Mouse (Mus musculus): ENCODE measurements at regions not wholly inside any gene's neighbourhood (a gene's known extent, or its start where the extent isn't known, plus 50 kb on each side); places are given as distances from the start of the nearest gene placed in this dataset.

DNA sequence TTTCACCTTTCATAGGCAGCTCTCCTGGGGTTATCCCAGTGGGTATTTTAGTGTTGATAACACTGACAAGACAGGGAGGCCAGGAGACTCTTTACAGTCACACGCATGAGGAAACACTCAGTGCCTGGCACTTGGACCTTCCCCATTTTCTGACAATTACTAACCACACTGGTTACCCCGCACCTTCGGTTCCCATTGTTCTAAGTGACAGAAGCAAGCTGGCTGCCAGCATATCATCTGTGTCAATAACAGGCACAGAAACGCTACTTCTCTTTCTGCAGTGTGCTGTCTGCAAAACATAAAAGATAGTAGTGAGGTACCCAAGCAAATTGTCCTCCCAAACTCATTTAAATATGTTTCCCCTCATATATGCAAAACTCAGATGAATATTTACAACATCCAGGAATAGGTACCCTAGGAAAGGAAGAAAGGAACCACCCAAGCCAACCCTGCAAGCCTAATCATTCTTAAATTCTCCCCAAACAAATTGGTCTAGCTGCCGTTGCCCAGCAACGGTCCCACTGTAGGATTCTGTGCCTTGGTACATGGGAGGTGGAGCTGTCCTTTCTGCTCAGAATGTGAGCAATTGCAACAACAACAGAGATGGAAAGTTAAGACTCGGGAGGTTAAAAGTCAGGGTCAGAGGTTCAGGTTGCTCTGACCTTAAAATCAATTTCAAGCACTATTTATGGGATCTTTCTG, 419.0 kb upstream of the Nrp1 start:
- H3K27me3 ChIP-seq (ENCODE audit: control insufficient read depth, insufficient read depth, low read length, poor library complexity, severe bottlenecking), result no peaks in the 10 kb centered on the region
- no peak for DNase-seq (ENCODE audit: low read depth, low spot score)
- H3K36me3 ChIP-seq (ENCODE audit: control insufficient read depth, insufficient read depth, low read length, poor library complexity, severe bottlenecking), result no peaks in the 10 kb centered on the region

DNA sequence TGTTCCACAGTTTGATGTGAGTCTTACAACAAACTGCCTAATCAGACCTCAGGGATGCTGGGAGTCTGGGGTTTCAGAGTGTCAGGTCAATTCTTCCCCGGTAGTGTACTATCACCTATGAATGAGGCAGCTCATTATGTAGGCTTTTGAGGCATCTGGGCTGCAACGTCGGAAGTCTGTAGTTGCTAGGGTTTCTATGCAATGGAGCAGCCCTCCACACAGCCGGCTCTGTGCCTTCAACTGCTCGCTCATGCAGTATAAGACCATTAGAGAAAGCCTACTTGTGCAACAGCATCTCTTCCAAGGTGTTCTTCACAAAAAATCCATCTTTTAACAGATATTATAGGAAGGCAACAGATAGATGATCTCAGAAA, 418.4 kb upstream of the Nrp1 start:
- Histone ChIP-seq H3K27me3 (ENCODE audit: control insufficient read depth, insufficient read depth, low read length, poor library complexity, severe bottlenecking) (no peaks in the 10 kb centered on the region), H3K36me3 (ENCODE audit: control insufficient read depth, insufficient read depth, low read length, poor library complexity, severe bottlenecking) (no peaks in the 10 kb centered on the region)
- no peak for DNase-seq (ENCODE audit: low read depth, low spot score)

DNA sequence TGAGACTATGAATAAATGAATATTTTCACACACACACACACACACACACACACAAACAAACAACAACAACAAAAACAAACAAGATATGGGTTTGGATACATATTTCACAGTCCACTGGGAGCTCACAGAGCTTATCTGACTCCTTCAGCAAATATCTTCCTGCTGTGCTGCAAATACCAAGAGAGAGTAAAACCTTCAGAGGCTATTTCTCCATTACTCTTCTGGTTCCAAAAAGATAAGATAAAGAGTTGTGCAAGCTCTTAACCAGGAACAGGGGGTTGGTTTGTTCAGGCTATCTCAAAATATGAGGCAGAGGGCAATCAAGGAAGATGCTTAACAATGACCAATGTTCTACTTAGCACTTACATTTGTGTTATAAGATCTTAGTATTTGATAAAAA, 416.1 kb upstream of the Nrp1 start:
- H3K36me3 ChIP-seq (ENCODE audit: control insufficient read depth, insufficient read depth, low read length, poor library complexity, severe bottlenecking), result no peaks in the 10 kb centered on the region
- H3K27me3 ChIP-seq (ENCODE audit: control insufficient read depth, insufficient read depth, low read length, poor library complexity, severe bottlenecking), result no peaks in the 10 kb centered on the region
- no peak for DNase-seq (ENCODE audit: low read depth, low spot score)

DNA sequence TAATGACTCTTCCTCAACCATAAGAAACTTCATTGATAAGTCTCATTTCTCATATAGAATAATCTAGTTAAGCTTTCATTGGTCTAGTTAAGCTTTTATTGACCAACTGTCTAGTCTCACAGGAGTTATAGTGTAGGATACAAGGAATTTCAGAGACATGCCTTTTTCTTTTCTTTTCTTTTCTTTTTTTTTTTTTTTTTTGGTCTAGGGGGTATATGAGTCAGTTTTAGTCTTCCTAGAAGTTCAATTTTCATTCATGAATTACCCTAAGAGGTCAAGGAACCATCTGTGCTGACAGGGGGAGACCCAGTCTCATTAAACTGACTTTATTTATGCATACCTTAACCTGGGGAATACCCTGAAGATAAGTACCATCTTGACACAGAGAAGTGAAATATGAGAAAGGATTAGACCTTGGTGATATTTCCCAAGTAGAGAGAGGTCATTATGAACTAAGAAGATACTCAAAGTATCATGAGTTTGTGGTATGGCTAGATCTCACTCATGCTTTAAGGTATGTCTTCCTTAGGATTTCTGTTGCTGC, 413.4 kb upstream of the Nrp1 start:
- H3K27me3 ChIP-seq (ENCODE audit: control insufficient read depth, insufficient read depth, low read length, poor library complexity, severe bottlenecking), result no peaks in the 10 kb centered on the region
- DNase-seq (ENCODE audit: low read depth, low spot score), result peak; percentile 2
- no peaks in the 10 kb centered on the region for H3K36me3 ChIP-seq (ENCODE audit: control insufficient read depth, insufficient read depth, low read length, poor library complexity, severe bottlenecking)

DNA sequence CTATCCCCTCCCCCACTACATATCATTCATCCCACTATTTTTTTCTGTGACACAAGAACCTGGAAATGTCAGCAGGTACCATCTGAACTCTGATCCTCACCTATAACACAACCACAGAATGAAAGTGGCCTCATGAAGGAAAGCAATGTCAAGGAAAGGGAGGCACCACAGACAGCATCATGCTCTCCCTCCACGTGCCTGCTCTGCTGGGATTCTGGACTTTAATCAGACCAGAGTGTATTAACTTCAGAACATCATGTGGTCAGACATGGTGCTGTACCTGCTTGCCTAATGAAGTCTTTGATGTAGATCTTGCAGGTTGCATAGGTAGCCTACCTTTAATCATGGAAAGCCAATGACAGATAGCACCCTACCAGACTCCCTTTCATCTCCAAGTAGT, 400.8 kb upstream of the Nrp1 start:
- no peak for DNase-seq (ENCODE audit: low read depth, low spot score)
- no peaks in the 10 kb centered on the region for H3K27me3 ChIP-seq (ENCODE audit: control insufficient read depth, insufficient read depth, low read length, poor library complexity, severe bottlenecking)

DNA sequence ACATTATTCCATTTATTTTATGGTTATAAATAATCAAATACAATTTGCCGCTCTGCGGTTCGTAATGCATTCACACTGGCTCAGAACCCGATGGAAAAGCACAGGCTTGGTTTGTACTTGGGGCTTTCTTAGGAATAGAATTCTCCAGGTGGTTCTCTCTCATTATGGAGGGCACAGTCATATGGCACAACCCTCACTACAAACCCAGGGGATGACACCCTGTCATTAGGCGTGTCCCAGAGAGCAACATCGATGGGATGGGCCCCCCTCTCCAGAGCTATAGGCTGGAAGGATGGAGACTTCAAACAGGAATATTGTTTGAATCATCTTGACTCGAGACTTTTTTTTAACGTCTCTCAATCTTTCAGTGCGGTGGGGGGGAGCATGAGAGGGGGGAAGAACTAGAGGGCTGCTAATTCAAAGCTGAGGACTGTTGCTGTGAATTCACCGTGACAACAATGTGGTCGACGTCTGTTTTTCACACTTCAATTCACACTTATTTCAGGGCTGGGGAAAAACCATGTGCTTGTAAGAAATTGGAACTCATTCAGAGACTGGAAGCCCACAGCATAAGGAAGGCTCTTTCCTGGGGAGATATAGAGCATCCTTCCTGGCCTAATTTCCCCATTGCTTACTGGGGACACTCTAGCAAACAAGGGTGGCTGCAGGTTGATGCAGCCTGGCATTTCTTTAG, 399.9 kb upstream of the Nrp1 start:
- DNase-seq (ENCODE audit: low read depth, low spot score), result no peak
- Histone ChIP-seq H3K27me3 (ENCODE audit: control insufficient read depth, insufficient read depth, low read length, poor library complexity, severe bottlenecking) (no peaks in the 10 kb centered on the region), H3K36me3 (ENCODE audit: control insufficient read depth, insufficient read depth, low read length, poor library complexity, severe bottlenecking) (no peaks in the 10 kb centered on the region)

More for the DNA sequence above, 400.8 kb upstream of the Nrp1 start:
- no peaks in the 10 kb centered on the region for H3K36me3 ChIP-seq (ENCODE audit: control insufficient read depth, insufficient read depth, low read length, poor library complexity, severe bottlenecking)

DNA sequence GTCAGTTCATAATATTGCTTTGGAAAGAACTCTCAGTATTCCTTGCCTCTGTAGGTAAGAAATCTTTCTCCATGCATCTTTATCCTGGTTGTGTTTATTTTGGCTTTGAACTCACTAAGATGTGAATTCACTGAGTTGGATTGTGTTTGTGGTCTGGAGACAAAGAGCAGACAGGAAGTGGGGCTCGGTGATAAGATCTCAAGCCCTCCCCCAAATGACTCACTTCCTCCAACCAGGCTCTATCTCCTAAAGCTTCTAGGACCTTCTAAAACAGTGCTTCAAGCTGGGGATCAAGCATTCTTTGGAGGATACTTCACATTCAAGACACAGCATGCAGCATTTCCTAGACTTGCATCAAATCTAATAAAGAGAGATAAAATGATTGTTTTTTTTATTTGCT, 395.5 kb upstream of the Nrp1 start:
- no peaks in the 10 kb centered on the region for H3K27me3 ChIP-seq (ENCODE audit: control insufficient read depth, insufficient read depth, low read length, poor library complexity, severe bottlenecking)
- peak; percentile 5 for DNase-seq (ENCODE audit: low read depth, low spot score)
- H3K36me3 ChIP-seq (ENCODE audit: control insufficient read depth, insufficient read depth, low read length, poor library complexity, severe bottlenecking), result no peaks in the 10 kb centered on the region

DNA sequence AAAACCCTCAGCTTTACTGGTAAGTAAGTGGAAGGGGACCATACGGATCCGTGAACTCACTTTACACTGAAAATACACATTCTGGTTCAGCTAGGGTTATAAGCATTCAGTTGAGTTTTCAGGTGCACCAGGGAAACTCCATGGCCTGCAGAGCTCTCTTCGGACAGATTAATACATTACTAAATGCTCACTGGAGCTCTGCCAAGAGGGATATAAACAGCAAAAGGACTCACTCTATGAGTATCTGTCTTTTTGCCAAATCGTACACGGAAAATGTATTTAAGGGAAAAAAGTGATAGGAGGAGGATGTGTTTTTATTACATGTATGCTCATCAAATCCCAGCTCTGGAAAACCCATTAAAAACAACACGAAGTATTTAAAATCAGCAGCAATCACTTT, 394.8 kb upstream of the Nrp1 start:
- Histone ChIP-seq H3K36me3 (ENCODE audit: control insufficient read depth, insufficient read depth, low read length, poor library complexity, severe bottlenecking) (no peaks in the 10 kb centered on the region), H3K27me3 (ENCODE audit: control insufficient read depth, insufficient read depth, low read length, poor library complexity, severe bottlenecking) (no peaks in the 10 kb centered on the region)
- DNase-seq (ENCODE audit: low read depth, low spot score), result no peak

DNA sequence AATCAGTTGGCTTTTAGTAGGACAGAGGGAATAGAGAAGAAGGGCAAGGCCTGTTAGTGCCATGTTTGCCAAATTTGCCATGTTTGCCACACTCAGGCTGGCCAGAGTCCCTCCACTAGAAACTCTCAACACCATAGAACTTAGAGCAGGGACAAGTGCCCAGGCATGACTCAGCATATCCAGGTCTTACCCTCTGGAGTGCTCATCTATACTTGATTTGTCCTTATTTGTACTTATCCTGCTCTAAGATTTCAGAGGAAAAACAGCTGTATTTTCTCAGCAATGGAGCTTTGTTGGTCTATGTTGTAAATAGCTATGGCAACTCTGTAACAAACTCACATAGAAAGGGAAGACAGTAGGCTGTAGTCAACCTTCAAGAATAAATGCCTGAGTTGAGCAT, 393.6 kb upstream of the Nrp1 start:
- Histone ChIP-seq H3K27me3 (ENCODE audit: control insufficient read depth, insufficient read depth, low read length, poor library complexity, severe bottlenecking) (no peaks in the 10 kb centered on the region), H3K36me3 (ENCODE audit: control insufficient read depth, insufficient read depth, low read length, poor library complexity, severe bottlenecking) (no peaks in the 10 kb centered on the region)
- no peak for DNase-seq (ENCODE audit: low read depth, low spot score)

DNA sequence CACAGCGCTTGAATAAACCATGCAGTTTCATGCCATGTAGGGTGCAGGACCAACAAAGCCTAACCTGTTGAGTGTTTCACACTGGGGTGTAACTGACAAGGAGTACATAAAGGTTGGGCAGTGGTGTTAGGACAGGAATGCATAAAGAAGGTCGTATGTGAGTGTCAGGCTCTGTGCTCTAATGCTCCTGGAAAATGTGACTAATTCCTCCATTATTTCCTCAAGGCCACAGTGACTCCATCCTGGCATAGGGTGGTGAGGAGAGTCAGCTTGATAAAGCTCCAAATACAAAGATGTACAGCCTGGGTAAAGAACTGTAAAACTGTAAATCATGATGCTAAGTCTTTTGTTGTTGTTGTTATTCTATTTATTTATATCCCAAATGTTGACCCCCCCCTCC, 393.1 kb upstream of the Nrp1 start:
- Histone ChIP-seq H3K27me3 (ENCODE audit: control insufficient read depth, insufficient read depth, low read length, poor library complexity, severe bottlenecking) (no peaks in the 10 kb centered on the region), H3K36me3 (ENCODE audit: control insufficient read depth, insufficient read depth, low read length, poor library complexity, severe bottlenecking) (no peaks in the 10 kb centered on the region)
- DNase-seq (ENCODE audit: low read depth, low spot score), result no peak

DNA sequence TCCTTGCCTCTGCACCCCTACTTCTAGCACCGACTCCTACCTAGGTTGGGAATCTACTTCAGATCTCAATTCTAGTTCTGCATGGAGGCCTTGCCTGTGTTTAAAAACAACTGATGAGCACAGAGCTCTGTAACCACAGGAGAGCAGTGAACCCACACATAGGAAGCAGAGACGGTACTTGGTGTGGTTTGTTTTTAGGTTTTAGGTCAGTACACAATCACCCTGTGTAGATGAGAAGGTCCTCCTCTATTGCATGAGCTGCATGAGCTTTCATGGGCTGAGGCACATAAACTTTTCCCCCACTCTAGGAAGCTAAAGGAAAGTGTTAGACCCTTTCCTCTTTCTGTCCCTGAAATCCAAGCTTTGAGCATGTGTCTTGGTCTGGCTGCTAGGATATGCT, 390.4 kb upstream of the Nrp1 start:
- DNase-seq (ENCODE audit: low read depth, low spot score), result no peak
- H3K36me3 ChIP-seq (ENCODE audit: control insufficient read depth, insufficient read depth, low read length, poor library complexity, severe bottlenecking), result no peaks in the 10 kb centered on the region

DNA sequence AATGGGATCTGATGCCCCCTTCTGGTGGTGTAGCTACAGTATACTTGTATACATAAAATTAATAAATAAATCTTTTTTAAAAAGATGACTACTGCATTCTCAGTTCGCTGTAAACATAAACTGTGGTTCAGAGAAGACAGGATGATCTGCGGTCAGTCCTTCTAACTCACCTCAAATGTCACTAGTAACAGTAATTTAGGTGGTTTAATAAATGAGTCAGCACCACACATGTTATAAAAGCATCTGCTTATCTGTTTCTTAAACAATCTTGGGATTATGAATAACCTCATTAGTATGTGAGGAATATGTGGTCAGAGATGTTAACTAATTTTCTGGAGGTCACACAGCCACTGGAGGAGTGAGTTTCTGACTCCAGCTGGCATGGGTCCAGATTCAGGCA, 385.2 kb upstream of the Nrp1 start:
- Histone ChIP-seq H3K36me3 (ENCODE audit: control insufficient read depth, insufficient read depth, low read length, poor library complexity, severe bottlenecking) (no peaks in the 10 kb centered on the region), H3K27me3 (ENCODE audit: control insufficient read depth, insufficient read depth, low read length, poor library complexity, severe bottlenecking) (no peaks in the 10 kb centered on the region)
- DNase-seq (ENCODE audit: low read depth, low spot score), result no peak

More for the DNA sequence above, 390.4 kb upstream of the Nrp1 start:
- H3K27me3 ChIP-seq (ENCODE audit: control insufficient read depth, insufficient read depth, low read length, poor library complexity, severe bottlenecking), result no peaks in the 10 kb centered on the region

DNA sequence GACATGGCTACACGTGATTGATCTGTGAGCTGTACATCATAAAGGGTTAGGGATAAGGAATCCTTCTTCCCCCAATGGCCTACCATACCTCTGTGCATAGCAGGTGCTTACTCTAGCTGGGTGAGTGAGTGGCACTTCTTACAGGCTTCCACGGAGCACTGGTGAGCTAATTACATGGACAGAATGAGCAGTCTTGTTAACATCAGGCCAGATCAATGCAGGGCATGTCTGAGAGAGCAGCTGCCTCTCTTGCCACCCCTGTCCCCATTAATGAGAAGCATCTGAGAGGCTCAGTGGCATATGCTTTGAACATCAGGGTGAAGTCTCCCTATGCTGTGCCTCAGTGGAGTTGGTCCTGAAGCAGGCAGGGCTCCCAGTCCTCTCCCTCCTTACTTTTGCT, 380.7 kb upstream of the Nrp1 start:
- H3K27me3 ChIP-seq (ENCODE audit: control insufficient read depth, insufficient read depth, low read length, poor library complexity, severe bottlenecking), result no peaks in the 10 kb centered on the region
- no peaks in the 10 kb centered on the region for H3K36me3 ChIP-seq (ENCODE audit: control insufficient read depth, insufficient read depth, low read length, poor library complexity, severe bottlenecking)
- DNase-seq (ENCODE audit: low read depth, low spot score), result no peak

DNA sequence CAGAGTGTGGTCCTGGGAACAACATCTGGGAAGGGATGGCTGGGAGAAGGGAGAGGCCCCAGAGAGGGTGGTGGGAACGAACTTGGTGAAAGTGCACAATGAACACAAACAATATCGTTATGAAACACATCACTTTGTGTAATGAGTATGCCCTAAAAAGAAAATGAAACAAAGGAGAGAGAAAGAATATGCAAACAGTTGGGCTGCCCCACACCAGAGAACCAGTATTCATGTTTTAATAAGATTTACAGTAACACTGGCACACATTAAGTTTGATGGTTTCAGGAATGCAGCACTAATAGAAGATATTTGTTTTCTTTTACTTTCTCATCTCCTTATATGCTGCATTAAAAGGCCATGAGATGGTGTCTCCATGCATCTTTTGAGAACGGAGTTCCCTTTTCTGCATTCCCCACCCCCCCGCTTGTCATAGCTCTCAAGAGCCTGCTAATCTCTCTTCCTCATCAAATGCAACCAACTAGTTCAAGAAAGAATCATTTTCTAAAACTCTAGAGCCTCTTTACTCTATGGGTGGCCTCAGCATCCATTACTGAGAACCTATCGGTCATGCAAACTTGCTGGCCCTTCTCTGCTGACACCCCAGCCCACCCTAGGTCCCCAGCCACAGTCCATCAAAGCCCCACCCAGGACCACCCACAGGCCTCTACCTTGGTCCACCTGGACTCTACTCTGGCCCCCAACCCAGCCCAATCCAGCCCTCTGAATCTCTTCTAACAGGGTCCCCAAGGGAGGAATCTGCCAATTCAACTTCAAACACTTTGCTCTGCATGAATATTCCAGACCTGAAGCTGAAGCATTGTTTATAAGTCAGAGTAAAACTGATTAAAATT, 379.0 kb upstream of the Nrp1 start:
- DNase-seq (ENCODE audit: low read depth, low spot score), result peak; percentile 13
- H3K27me3 ChIP-seq (ENCODE audit: control insufficient read depth, insufficient read depth, low read length, poor library complexity, severe bottlenecking), result no peaks in the 10 kb centered on the region
- no peaks in the 10 kb centered on the region for H3K36me3 ChIP-seq (ENCODE audit: control insufficient read depth, insufficient read depth, low read length, poor library complexity, severe bottlenecking)

DNA sequence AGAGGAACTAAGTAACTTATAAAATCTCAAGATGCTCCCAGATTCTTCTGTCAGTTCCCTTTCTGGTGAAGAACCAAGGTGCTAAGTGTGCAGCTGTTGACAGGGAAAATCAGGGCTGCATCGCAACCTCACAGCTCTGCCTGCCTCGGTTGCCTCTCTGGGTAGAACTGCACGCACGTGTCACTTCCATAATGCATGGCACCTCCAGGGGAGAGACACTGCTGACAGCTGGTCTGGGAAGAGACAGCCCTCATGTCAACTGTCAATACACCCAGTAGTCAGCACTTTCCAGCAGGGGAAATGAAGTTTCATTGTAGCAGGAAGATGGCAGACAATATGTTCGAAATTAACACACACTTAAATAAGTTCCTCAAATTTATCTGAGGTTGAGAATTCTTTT, 376.2 kb upstream of the Nrp1 start:
- H3K36me3 ChIP-seq (ENCODE audit: control insufficient read depth, insufficient read depth, low read length, poor library complexity, severe bottlenecking), result no peaks in the 10 kb centered on the region
- no peaks in the 10 kb centered on the region for H3K27me3 ChIP-seq (ENCODE audit: control insufficient read depth, insufficient read depth, low read length, poor library complexity, severe bottlenecking)
- no peak for DNase-seq (ENCODE audit: low read depth, low spot score)

All from splenic B cell, adult 2 months (primary cell).